Mouse (Mus musculus): ENCODE results near the gene Dusp1. TPM values are rescaled to one million over a fixed set of nuclear protein-coding genes. Genes with fewer than 3 reads are reported as not detected.

Gene Dusp1
- polyA plus RNA-seq, 1 experiment from 2014 or later = 33.4 TPM

DNA sequence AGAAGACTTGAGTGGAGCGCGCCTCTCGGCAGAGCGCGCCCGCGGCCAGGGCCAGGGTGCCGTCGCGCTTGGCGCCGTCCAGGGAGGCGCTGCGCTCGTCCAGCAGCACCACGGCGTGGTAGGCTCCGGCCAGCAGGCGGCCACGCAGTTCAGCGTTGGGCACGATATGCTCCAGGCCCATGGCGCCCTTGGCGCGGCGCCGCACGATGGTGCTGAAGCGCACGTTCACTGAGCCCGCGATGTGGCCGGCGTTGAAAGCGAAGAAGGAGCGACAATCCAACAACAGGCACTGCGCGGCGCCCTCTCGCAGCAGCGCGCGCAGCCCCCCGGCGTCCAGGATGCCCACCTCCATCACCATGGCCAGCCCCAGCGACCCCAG lies 54.0 kb downstream of the Dusp1 start:
- Histone ChIP-seq H3K9ac (ENCODE audit: low read depth, low read length) (peak overlapping the region; percentile 96), H3K4me1 (ENCODE audit: control insufficient read depth, insufficient read depth, low read length) (peaks cover 36% of the 10 kb centered on the region), H3K27ac (ENCODE audit: low read length) (peak overlapping the region; percentile 98), H3K9me3 (replicated peaks; ENCODE audit: control insufficient read depth, low read length, poor library complexity, severe bottlenecking) (no peaks in the 10 kb centered on the region), H3K4me2 (ENCODE audit: low read length) (peak overlapping the region; percentile 93), H3K27me3 (ENCODE audit: control insufficient read depth, insufficient read depth, low read depth, low read length) (no peaks in the 10 kb centered on the region), H3K4me3 (ENCODE audit: low read depth, low read length) (peak overlapping the region; percentile 80), H3K36me3 (ENCODE audit: control insufficient read depth, insufficient read depth, low read length) (no peaks in the 10 kb centered on the region)
- under 1% methylated on average over 46 of the region's 46 CpGs for WGBS
- ATAC-seq = peak; percentile 79

DNA sequence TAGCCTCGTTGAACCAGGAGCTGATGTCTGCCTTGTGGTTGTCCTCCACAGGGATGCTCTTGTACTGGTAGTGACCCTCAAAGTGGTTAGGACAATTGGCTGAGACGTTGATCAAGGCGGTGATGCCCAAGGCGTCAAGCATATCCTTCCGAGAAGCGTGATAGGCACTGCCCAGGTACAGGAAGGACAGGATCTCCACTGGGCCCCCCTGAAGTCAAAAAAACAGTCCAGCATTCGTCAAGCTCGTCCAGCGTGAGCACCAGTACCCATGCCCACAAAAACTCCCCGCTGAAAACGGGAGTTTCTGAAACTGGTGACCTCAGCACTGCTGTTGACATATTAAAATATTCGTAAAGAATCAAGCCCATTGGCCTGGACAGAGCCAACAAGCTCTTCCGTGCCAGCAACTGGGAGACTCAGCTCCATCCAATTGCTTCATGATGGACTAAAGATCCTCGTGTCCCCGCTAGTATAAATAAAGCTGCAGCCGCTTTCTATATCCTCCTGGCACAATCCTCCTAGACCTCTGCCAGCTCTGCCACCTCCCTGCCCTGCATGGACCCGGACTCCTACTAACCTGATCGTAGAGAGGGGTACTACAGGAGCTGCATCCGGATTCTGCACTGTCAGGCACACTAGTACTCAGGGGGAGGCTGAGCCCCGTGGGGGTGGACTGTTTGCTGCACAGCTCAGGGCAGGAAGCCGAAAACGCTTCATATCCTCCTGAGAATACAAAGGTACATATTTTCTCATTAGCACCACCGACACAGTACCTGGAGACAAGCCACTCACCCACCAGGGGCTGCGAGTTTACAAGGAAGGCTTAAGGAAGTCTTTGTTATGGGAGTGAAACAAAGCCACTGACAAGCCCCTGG lies 54.7 kb downstream of the Dusp1 start:
- H3K27me3 ChIP-seq (ENCODE audit: control insufficient read depth, insufficient read depth, low read depth, low read length) = no peaks in the 10 kb centered on the region
- 14% methylated on average over 24 of the region's 24 CpGs for WGBS
- H3K4me1 ChIP-seq (ENCODE audit: control insufficient read depth, insufficient read depth, low read length) = peaks cover 42% of the 10 kb centered on the region
- H3K4me3 ChIP-seq (ENCODE audit: low read depth, low read length) = peak overlapping the region; percentile 80
- no peak for ATAC-seq
- H3K36me3 ChIP-seq (ENCODE audit: control insufficient read depth, insufficient read depth, low read length) = no peaks in the 10 kb centered on the region
- H3K9ac ChIP-seq (ENCODE audit: low read depth, low read length) = peak overlapping the region; percentile 96
- H3K9me3 ChIP-seq (replicated peaks; ENCODE audit: control insufficient read depth, low read length, poor library complexity, severe bottlenecking) = no peaks in the 10 kb centered on the region
- H3K27ac ChIP-seq (ENCODE audit: low read length) = peak overlapping the region; percentile 98
- H3K4me2 ChIP-seq (ENCODE audit: low read length) = peak overlapping the region; percentile 93

DNA sequence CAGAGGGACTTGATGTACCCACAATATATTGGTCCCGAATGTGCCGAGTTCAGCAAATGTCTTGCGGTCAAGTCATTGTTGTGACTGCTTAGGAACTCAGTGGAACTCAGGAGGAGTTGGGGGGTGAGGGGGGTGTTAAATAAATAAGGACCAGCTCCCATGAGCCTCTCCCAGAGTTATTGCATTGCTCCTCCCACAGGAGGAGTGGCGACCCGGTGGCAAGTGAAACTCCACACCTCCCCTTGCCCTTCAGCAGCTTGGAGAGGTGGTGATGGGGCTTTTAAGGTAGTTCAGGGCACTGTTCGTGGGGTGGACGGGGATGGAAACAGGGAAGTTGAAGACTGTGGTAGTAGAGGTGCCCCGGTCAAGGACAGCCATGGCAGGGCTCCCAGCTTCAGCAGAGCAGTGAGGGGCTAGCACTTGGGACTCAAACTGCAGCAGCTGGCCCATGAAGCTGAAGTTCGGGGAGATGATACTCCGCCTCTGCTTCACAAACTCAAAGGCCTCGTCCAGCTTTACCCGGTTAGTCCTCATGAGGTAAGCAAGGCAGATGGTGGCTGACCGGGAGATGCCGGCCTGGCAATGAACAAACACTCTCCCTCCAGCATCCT lies 55.8 kb downstream of the Dusp1 start:
- peak overlapping the region; percentile 80 for H3K4me3 ChIP-seq (ENCODE audit: low read depth, low read length)
- peak overlapping the region; percentile 93 for H3K4me2 ChIP-seq (ENCODE audit: low read length)
- no peak overlapping the region for H3K27ac ChIP-seq (ENCODE audit: low read length)
- no peaks in the 10 kb centered on the region for H3K9me3 ChIP-seq (replicated peaks; ENCODE audit: control insufficient read depth, low read length, poor library complexity, severe bottlenecking)
- no peaks in the 10 kb centered on the region for H3K36me3 ChIP-seq (ENCODE audit: control insufficient read depth, insufficient read depth, low read length)
- peaks cover 43% of the 10 kb centered on the region for H3K4me1 ChIP-seq (ENCODE audit: control insufficient read depth, insufficient read depth, low read length)
- H3K9ac ChIP-seq (ENCODE audit: low read depth, low read length) = no peak overlapping the region; the same call in 1 of the 2 replicates
- no peaks in the 10 kb centered on the region for H3K27me3 ChIP-seq (ENCODE audit: control insufficient read depth, insufficient read depth, low read depth, low read length)
- WGBS = 81% methylated on average over 14 of the region's 14 CpGs
- no peak for ATAC-seq

DNA sequence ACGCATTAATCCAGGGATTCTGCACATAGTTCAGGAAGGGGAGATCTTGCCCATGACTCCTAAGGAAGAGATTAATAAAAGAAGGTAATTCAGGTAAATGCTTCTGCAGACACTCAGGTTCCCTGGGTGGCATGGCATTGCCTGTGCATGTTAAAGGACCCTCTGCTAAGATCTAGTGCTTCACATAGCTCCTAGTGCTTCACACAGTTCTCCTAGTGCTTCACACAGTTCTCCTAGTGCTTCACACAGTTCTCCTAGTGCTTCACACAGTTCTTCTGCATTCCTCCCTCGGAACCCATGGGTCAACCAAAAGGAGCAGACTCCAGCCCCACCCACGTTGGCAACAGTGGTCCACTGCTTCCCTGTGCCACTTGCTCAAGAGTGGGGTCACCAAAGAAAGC lies 56.7 kb downstream of the Dusp1 start:
- Histone ChIP-seq H3K4me3 (ENCODE audit: low read depth, low read length) (no peak overlapping the region), H3K4me1 (ENCODE audit: control insufficient read depth, insufficient read depth, low read length) (peaks cover 43% of the 10 kb centered on the region), H3K27me3 (ENCODE audit: control insufficient read depth, insufficient read depth, low read depth, low read length) (no peaks in the 10 kb centered on the region), H3K36me3 (ENCODE audit: control insufficient read depth, insufficient read depth, low read length) (no peaks in the 10 kb centered on the region), H3K9me3 (replicated peaks; ENCODE audit: control insufficient read depth, low read length, poor library complexity, severe bottlenecking) (no peaks in the 10 kb centered on the region), H3K27ac (ENCODE audit: low read length) (no peak overlapping the region), H3K4me2 (ENCODE audit: low read length) (peak overlapping the region; percentile 8; the same call in 1 of the 2 replicates), H3K9ac (ENCODE audit: low read depth, low read length) (no peak overlapping the region)
- WGBS = 70% methylated on average over 3 of the region's 3 CpGs
- ATAC-seq = no peak

DNA sequence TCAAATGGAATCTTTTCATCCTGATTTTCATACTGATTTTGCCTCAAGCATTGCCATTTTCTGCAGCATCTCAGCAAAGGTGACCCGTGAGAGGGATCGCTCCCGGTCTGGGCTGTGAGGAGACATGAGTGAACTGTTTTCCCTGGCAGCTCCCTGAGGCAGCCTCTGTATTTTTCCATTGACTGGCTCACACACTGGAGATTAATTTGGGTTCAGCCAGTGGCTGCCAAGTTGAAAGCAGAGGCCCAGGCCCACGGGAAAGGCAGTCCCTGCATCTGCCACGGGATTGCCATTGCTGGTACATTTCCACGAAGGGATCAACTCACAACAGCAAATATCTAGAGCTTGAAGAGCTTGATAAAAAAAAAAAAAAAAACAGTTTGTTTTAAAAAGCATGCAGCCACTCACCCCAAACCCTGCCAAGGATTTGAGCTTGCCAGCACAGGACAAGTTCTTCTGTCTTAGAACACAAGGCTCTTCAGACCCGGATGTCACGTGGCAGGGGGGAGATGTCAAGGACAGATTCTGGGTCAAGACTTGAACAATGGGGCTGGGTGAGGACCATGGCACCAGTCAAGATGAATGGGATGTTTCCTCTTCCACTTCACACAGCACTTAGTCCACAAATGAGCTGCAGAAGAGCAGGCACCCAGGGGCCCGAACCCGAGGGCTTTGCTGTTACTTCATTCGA lies 57.8 kb downstream of the Dusp1 start:
- no peaks in the 10 kb centered on the region for H3K27me3 ChIP-seq (ENCODE audit: control insufficient read depth, insufficient read depth, low read depth, low read length)
- peak overlapping the region; percentile 95 for H3K27ac ChIP-seq (ENCODE audit: low read length)
- peak overlapping the region; percentile 71 for H3K4me2 ChIP-seq (ENCODE audit: low read length)
- ATAC-seq = no peak
- no peaks in the 10 kb centered on the region for H3K36me3 ChIP-seq (ENCODE audit: control insufficient read depth, insufficient read depth, low read length)
- peaks cover 43% of the 10 kb centered on the region for H3K4me1 ChIP-seq (ENCODE audit: control insufficient read depth, insufficient read depth, low read length)
- peak overlapping the region; percentile 35 for H3K4me3 ChIP-seq (ENCODE audit: low read depth, low read length)
- no peaks in the 10 kb centered on the region for H3K9me3 ChIP-seq (replicated peaks; ENCODE audit: control insufficient read depth, low read length, poor library complexity, severe bottlenecking)
- peak overlapping the region; percentile 66 for H3K9ac ChIP-seq (ENCODE audit: low read depth, low read length)
- WGBS = 17% methylated on average over 11 of the region's 11 CpGs

DNA sequence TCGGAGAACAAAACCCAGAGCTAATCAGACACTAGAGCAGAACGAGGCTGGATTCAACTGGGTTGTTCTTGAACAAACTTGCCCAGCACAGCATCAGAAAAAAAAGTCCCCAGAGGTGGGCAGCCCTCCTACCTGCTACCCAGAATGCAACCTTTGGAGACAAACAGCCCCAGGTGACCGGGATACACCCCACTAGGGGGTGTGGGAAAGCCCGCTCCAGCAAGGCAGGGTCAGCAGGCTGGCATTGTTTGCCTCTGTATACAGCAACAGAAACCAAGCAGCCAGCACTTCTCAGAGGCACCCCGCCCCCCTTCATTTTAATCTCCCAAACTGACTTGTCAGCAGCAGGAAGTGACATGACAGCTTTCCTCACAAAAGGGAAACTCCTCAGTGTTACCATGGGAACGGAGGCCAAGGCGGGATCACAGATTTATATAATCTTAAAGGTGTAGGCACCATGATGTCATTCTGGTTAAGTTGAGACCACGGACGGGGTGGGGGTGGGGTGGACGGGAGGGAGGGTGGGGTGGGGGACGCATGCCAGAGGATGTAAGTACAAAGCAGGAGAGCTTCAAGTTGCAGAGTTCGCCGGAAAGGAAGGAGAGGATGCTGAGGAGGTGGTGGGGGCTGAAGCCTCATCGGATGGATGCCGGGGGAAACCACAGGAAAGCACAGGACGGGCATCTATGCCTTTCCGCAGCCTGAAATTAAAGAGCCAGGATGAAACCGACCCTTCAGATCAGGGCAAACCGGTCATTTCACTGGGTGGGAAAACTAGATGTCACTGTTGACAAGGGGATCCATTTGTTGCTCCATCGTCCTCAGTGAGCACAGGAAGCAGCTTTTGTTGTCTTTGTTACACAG lies 58.9 kb downstream of the Dusp1 start:
- Histone ChIP-seq H3K27ac (ENCODE audit: low read length) (peak overlapping the region; percentile 95), H3K4me3 (ENCODE audit: low read depth, low read length) (peak overlapping the region; percentile 35), H3K9ac (ENCODE audit: low read depth, low read length) (peak overlapping the region; percentile 75), H3K9me3 (replicated peaks; ENCODE audit: control insufficient read depth, low read length, poor library complexity, severe bottlenecking) (no peaks in the 10 kb centered on the region), H3K36me3 (ENCODE audit: control insufficient read depth, insufficient read depth, low read length) (no peaks in the 10 kb centered on the region), H3K27me3 (ENCODE audit: control insufficient read depth, insufficient read depth, low read depth, low read length) (no peaks in the 10 kb centered on the region), H3K4me1 (ENCODE audit: control insufficient read depth, insufficient read depth, low read length) (peaks cover 43% of the 10 kb centered on the region), H3K4me2 (ENCODE audit: low read length) (peak overlapping the region; percentile 71)
- under 1% methylated on average over 20 of the region's 20 CpGs for WGBS
- ATAC-seq = peak; percentile 74

DNA sequence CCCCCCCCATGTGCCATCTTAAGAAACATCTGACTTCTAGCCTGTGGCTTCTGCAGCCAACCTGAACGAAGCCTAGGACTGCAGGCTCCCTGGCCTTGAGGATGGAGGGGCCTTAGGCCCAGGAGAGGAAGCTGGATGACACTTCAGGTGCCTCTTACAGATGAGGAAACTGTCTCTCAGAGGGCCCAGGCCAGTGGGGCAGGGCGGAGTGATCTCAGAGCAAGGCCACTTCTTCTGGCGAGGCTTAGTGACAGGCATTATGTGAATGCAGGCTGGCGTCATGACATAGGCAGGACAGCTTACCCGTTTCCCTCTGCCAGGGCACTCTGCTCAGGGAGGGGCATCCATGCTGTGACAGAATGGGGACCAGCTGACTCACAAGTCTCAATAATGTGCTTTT lies 60.1 kb downstream of the Dusp1 start:
- H3K4me2 ChIP-seq (ENCODE audit: low read length) = no peak overlapping the region
- no peak overlapping the region for H3K4me3 ChIP-seq (ENCODE audit: low read depth, low read length)
- WGBS = 84% methylated on average over 5 of the region's 5 CpGs
- no peak overlapping the region for H3K9ac ChIP-seq (ENCODE audit: low read depth, low read length)
- H3K9me3 ChIP-seq (replicated peaks; ENCODE audit: control insufficient read depth, low read length, poor library complexity, severe bottlenecking) = no peaks in the 10 kb centered on the region
- ATAC-seq = no peak
- no peaks in the 10 kb centered on the region for H3K27me3 ChIP-seq (ENCODE audit: control insufficient read depth, insufficient read depth, low read depth, low read length)
- no peak overlapping the region for H3K27ac ChIP-seq (ENCODE audit: low read length)
- H3K36me3 ChIP-seq (ENCODE audit: control insufficient read depth, insufficient read depth, low read length) = no peaks in the 10 kb centered on the region
- peaks cover 41% of the 10 kb centered on the region for H3K4me1 ChIP-seq (ENCODE audit: control insufficient read depth, insufficient read depth, low read length)

DNA sequence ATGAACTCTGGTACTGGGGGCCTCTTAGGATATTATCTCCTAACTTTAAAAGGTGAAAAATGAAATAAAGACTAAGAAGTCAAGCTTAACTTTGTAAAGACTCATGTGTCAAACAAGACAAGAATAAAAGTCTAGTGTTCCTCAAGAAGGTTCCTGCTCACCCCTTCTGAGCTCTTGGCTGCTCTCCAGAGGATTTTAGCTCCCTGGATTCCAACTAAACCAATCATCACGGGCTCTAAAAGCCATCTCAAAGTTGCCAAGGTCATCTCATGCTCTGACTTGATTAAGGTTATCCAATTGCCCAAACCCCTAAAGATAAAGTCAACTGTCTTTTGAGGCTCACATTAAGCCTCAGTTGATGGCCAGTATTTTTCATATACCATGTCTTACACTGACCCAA lies 63.3 kb downstream of the Dusp1 start:
- Histone ChIP-seq H3K27ac (ENCODE audit: low read length) (no peak overlapping the region), H3K27me3 (ENCODE audit: control insufficient read depth, insufficient read depth, low read depth, low read length) (no peaks in the 10 kb centered on the region), H3K4me3 (ENCODE audit: low read depth, low read length) (no peak overlapping the region), H3K9me3 (replicated peaks; ENCODE audit: control insufficient read depth, low read length, poor library complexity, severe bottlenecking) (no peaks in the 10 kb centered on the region), H3K4me1 (ENCODE audit: control insufficient read depth, insufficient read depth, low read length) (peaks cover 11% of the 10 kb centered on the region), H3K4me2 (ENCODE audit: low read length) (no peak overlapping the region), H3K9ac (ENCODE audit: low read depth, low read length) (no peak overlapping the region), H3K36me3 (ENCODE audit: control insufficient read depth, insufficient read depth, low read length) (no peaks in the 10 kb centered on the region)
- no peak for ATAC-seq
- WGBS = 39% methylated on average over 1 of the region's 1 CpGs

Measured in midbrain, embryonic 16.5 days (tissue).